Mouse (Mus musculus) layer of hippocampus, postnatal 10 days (tissue): ENCODE data around the gene Ccr10. TPM values are rescaled to one million over a fixed set of nuclear protein-coding genes. Genes with fewer than 3 reads are reported as not detected.

Experiments
- DNase-seq, 2 experiments: peaks; one replicate each; pipeline ENCODE4 v3.0.0; 2021; ENCODE audit warnings: low spot score in 2 of 2
- total RNA-seq, 2 experiments: library from RNA; stranded (reverse); gene quantifications; 2 replicates each; pipeline ENCODE4 v1.2.3; 2021

The Ccr10 gene
- total RNA-seq, 2 experiments from 2014 or later, result not detected

- peak; percentile 61 to 77 for DNase-seq
These were observed 19.4 kb downstream of the Ccr10 start, which contains the start of gene Tubg2 for GRCm38 (mm10) chr11:101155728-101156371. TSS of gene Tubg2 (plus strand) at chr11:101155907.

GRCm38 (mm10) chr11:101155151-101155550 is 20.1 kb downstream of the Ccr10 start:
- DNase-seq, result no peak

GRCm38 (mm10) chr11:101154648-101155047 is 20.6 kb downstream of the Ccr10 start:
- DNase-seq, result no peak

- no peak for DNase-seq
These were observed 22.4 kb downstream of the Ccr10 start for GRCm38 (mm10) chr11:101152825-101153224.

- DNase-seq, result no peak
These were observed 24.2 kb downstream of the Ccr10 start for GRCm38 (mm10) chr11:101151063-101151462.

- DNase-seq, result no peak
These were observed 25.8 kb downstream of the Ccr10 start for GRCm38 (mm10) chr11:101149178-101150105.

- DNase-seq, result no peak
These were observed 26.5 kb downstream of the Ccr10 start for GRCm38 (mm10) chr11:101148751-101149150.

GRCm38 (mm10) chr11:101146377-101146776 is 28.9 kb downstream of the Ccr10 start:
- DNase-seq, result no peak

GRCm38 (mm10) chr11:101143338-101144225 is 31.7 kb downstream of the Ccr10 start:
- DNase-seq, result peak in 1 of 2 experiments; percentile 36

GRCm38 (mm10) chr11:101142215-101142967 is 32.9 kb downstream of the Ccr10 start:
- no peak for DNase-seq

GRCm38 (mm10) chr11:101141088-101141487 is 34.2 kb downstream of the Ccr10 start:
- no peak for DNase-seq

- DNase-seq, result peak in 1 of 2 experiments; percentile 29
These were observed 35.0 kb downstream of the Ccr10 start for GRCm38 (mm10) chr11:101140164-101140819.

GRCm38 (mm10) chr11:101138536-101139181 is 36.6 kb downstream of the Ccr10 start:
- DNase-seq, result peak in 1 of 2 experiments; percentile 19

- DNase-seq, result no peak
These were observed 38.2 kb downstream of the Ccr10 start for GRCm38 (mm10) chr11:101137000-101137399.

- DNase-seq, result peak; percentile 31 to 32
These were observed 40.9 kb downstream of the Ccr10 start for GRCm38 (mm10) chr11:101134217-101134865.

- DNase-seq, result no peak
These were observed 42.2 kb downstream of the Ccr10 start for GRCm38 (mm10) chr11:101133037-101133436.

GRCm38 (mm10) chr11:101131701-101132100 is 43.5 kb downstream of the Ccr10 start:
- DNase-seq, result peak; percentile 41 to 44

GRCm38 (mm10) chr11:101131187-101131586 is 44.1 kb downstream of the Ccr10 start:
- no peak for DNase-seq
